Mouse (Mus musculus): ENCODE results near the gene Tnn.

The Tnn gene

DNA sequence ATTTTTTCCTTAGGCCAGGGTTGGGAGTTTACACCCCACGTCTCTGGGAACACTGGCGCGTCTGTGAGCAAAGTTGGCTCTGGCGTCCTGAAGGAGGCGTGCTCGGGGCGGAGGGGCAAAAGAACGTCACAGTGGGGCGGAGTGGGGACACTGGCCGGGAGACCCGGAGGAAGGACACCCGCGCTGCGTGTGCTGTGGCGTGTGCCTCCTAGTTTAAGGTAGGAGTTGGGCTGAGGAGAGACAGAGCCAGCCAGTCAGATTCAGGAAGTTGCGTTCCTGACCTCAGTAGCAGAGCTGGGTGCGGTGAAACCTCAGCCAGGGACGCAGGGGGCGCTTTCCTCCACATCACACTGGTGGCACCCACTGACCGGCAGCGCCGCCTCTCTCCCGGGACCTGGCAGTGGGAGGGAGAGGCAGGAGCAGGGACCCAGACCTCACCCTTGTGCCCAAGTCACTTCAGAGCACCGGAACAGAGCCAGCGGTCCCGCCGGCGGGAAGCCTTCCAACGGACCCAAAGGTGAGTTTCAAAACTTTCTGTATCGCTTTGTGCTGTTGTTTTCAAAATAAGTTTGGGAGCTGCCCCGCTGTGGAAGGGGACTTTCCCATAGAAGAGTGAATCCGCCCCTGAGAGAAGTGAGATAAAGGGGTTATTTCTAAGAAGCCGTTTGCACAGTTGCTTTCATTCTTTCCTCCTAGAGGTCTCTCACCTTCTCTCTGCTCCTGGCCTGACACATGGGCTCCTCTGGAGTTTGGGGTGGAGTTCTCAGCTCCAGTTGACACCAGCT lies 109.0 kb downstream of the Tnn start, which contains the start of gene 4930523C07Rik:
Gene 4930523C07Rik, plus strand, starts transcription at position 146 of the 785 bp plus-strand sequence.
- DNase-seq (ENCODE audit: low spot score) = peak; percentile 67

DNA sequence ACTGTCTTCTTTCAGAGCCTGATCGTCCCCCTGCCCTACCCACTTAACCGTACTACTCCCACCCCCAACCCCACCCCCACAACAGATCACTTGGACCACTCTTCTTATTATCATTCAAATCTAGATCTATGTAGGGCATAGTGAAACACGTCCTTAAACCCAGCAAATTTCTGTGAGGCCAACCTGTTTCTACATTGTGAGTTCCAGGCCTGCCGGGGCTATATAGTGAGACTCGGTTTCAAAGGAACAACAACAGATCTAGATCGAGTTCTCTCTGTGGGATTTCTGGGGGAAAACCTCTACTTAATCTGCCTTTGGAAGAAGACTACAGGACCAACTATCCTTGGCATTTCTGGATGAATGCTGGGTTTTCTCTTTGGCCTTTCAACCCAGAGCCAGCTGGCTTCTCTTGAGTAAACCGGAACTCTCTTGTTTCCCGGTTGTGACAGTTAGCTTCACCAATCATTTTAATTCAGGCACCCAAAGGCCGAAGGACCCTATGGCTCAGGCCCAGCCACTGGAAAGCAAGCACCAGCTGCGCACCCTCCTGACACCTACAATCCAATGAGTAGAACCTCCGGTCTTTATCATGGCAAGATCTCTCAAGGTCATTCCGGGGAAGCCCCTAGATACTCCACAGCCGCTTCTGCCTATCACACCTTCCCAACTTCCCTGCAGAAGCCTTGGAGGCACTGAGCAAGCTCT lies 110.0 kb downstream of the Tnn start:
- no peak for DNase-seq (ENCODE audit: low spot score)

DNA sequence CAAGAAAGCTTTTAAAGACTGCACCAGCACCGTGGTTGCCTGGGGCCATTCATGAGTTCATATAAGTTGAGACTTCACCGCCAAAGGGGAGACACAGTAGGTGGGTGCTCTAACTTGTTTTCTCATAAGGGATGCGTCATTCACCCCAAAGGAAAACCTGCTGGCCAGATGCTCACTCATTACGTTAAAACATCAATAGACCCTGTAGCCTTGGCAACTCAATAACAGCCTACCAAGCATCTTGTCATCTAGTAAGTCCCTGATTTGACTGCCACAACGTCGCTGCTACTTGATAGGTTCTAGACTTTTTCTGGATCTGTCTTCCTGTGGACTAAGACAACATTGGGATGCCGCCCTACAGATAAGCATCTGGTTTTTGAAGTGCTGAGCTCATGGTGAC lies 111.0 kb downstream of the Tnn start:
- DNase-seq (ENCODE audit: low spot score) = no peak

DNA sequence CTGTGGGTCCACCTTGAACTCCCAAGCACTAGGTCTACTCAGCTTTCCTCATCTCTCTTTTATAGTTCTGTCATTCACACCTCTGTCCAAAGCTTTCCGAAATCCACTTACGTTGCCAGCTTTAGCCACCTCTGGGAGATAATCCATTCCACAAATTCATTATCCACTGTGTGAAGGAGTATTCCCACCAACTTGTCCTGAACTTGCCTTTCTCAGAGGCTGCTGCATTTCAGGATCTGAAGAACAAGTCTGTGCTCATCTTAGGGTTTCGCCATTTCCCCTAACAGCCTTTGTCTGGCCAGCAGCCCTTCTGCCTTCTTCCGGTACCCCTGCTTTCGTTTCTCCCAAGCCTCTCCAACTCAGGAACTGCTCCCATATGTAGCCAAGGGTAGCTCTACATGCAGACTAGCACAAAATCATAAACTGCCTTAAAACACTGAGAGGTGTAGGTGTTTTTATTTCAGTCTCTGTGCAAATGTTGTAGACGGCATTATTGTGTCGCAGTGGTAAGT lies 112.1 kb downstream of the Tnn start:
- DNase-seq (ENCODE audit: low spot score) = no peak

DNA sequence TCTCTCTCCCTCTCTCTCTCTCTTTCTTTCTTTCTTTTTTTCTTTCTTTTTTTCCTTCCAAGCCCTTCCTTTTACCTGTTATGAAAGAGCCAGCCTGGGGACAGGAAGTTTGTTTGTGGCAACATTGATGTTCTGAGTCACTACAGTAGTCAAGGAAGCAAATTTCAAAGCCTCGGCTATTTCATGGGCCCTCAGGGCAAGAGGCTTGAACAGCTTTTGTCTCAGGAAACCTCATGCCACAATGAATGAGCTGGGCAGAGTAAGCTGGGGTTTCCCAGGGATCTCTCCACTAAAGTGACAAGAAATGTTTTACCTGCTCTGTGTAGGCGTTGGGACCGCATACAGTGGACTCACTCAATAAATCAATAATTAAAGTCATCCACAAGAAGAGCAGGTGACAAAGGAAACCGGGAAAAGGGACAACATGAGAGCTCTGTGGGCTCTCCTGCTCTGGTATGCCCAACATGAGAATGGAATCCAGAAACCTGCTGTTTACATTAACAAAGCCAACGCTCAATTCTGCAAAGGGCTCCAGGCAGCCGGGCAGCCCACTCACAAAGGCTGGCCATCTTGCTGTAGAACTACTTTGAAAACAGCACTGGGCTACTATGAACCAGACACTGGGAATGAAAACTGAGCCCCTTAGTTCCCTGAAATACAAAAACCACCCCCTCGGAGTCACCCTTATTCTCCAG lies 113.3 kb downstream of the Tnn start:
- DNase-seq (ENCODE audit: low spot score) = no peak

DNA sequence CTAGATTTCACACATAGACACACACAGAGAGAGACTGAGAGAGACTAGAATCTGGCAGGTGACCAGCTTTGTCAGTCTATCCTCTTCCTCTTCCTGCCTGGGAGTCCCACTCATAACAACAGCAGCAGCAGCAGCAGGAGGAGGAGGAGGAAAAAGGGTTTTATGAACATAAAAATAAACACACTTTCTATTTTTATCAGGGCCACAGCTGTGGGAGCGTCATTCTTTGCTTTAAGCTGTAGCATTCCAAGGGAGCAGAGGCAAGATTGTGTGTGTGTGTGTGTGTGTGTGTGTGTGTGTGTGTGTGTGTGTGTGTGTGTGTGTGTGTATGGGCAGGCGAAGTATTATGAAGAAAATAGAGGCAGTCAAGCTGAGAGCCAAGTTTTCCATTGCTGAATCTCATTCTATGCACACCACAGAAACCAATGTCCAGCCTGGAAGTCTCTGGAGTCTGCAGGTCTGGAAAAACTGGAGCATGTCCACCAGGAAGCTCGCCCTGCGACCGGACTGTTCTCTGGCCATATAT lies 116.3 kb downstream of the Tnn start:
- DNase-seq (ENCODE audit: low spot score) = no peak

DNA sequence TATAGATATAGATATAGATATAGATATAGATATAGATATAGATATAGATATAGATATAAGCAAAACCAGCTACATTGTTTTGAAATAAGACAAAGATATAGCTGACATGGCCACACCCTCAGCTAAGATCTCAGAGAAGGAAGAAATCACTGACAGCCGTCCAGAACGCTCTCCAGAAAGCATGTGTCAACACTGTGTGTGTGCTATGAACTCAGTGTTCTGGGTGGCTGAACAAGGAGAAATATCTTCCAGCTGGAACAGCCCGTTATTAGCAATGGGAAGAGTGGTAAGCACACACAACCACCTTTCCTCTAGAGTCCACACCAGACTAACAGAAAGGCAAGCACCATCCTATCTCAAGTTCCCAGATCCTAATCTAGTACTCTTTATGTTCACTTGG lies 117.8 kb downstream of the Tnn start:
- no peak for DNase-seq (ENCODE audit: low spot score)

Data from retina, embryonic 14.5 days (tissue).